Mouse (Mus musculus) midbrain, embryonic 13.5 days (tissue): ENCODE measurements around the gene Crygs. TPM values are rescaled to one million over a fixed set of nuclear protein-coding genes. Genes with fewer than 3 reads are reported as not detected.
"Not testable (repeated sequence)": the region's sequence is repeated elsewhere in the genome, so short reads cannot be mapped to it uniquely, and the experiment has no call there.

ENCODE experiments used
- ATAC-seq: fragments of 200-750 bp; cut with Nextera tagmentation; 2 replicates; pipeline ENCODE4 v1.8.0; 2017; ENCODE audit warnings: mild to moderate bottlenecking, moderate TSS enrichment, moderate library complexity
- H3K27ac ChIP-seq: fragments of 300-500 bp; sonication (generic); 2 replicates; pipeline ENCODE4 v1.5.1; 2015; ENCODE audit warnings: inconsistent platforms, mild to moderate bottlenecking, moderate library complexity
- H3K27me3 ChIP-seq: fragments of 300-500 bp; sonication (generic); 2 replicates; pipeline ENCODE4 v1.6.1; 2015; ENCODE audit warnings: mild to moderate bottlenecking, inconsistent platforms
- H3K36me3 ChIP-seq: fragments of 300-500 bp; sonication (generic); 2 replicates; pipeline ENCODE4 v1.6.1; 2015; ENCODE audit warnings: mild to moderate bottlenecking, inconsistent platforms
- H3K4me1 ChIP-seq: fragments of 300-500 bp; sonication (generic); replicated peaks from 2 replicates; pipeline ENCODE4 v1.6.1; 2015; ENCODE audit warnings: inconsistent platforms
- H3K4me2 ChIP-seq: fragments of 300-500 bp; sonication (generic); replicated peaks from 2 replicates; pipeline ENCODE4 v1.6.1; 2015; ENCODE audit warnings: moderate library complexity, mild to moderate bottlenecking, inconsistent platforms
- H3K4me3 ChIP-seq: fragments of 300-500 bp; sonication (generic); replicated peaks from 2 replicates; pipeline ENCODE4 v1.5.1; 2015; ENCODE audit warnings: mild to moderate bottlenecking, inconsistent platforms
- H3K9ac ChIP-seq: fragments of 300-500 bp; sonication (generic); replicated peaks from 2 replicates; pipeline ENCODE4 v1.6.1; 2015; ENCODE audit warnings: mild to moderate bottlenecking, inconsistent platforms
- H3K9me3 ChIP-seq: fragments of 300-500 bp; sonication (generic); 2 replicates; pipeline ENCODE4 v1.6.1; 2016; ENCODE audit warnings: mild to moderate bottlenecking, inconsistent platforms
- WGBS: fragments of 180-500 bp; shearing (Covaris S2); methylation state at CpG from one replicate; pipeline ENCODE4 v1.1.7; 2015; 5-methylcytosine and 5-hydroxymethylcytosine counted together
- polyA plus RNA-seq: library from polyadenylated mRNA; unstranded; fragments of >200 nt; fragmentation: Nextera tagmentation; extraction: Ambion mirVana; gene quantifications from 2 replicates; pipeline ENCODE4 v1.2.1, GENCODE M21; 2015

Crygs gene
- polyA plus RNA-seq, 1 experiment from 2014 or later: not detected

DNA sequence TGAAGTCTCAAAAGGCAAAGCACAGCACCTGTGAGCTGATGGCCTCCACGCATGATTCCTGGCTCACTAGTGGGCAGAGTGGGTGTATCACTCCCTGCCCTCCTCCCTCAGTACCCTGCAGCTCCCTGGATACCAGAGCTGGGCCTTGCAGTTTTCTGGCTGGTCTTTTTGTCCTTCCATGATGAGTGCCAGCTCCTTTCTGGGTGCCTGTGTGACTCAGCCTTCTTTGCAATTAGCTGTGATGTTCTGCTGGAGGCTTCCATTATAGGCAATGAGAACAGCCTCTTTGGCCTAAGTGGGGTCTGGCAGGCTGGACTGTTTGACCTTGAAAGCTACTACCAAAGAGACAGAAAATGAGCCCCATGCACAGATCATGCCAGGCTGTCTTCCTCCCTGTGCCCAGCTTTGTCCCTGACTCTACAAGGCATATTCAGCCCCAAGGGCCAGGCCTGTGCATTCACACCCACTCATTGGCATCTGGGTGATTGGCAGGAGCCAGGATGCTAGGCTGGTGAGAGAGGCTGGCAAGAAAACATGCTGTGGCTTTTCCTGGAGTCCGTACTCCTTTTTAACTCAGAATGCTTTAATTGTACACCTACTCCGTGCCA lies 32.0 kb downstream of the Crygs start:
- ATAC-seq: no peak
- WGBS: 92% methylated on average over 3 of the region's 3 CpGs

DNA sequence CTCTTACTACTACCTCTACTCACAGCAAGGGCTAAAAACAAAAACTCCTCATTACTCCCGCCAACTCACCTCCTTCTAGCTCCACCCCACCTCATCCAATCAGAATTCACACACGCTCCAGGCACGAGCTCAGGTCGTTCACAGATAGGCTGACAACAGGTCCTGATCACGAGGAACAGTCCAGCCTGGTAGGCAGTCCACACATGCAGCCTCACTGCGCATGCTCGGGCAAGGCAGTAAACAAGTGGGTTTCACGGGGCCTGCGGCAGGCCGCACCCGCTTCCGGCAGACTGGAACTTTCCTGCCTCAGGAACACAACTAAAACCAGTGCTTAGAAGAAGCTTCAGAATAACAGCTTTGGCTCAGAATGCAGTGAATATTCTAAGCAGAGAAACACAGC lies 33.1 kb downstream of the Crygs start:
- not testable (repeated sequence) for H3K4me1 ChIP-seq, H3K36me3 ChIP-seq, H3K9ac ChIP-seq, H3K4me3 ChIP-seq, H3K27me3 ChIP-seq, H3K27ac ChIP-seq, H3K9me3 ChIP-seq, H3K4me2 ChIP-seq, ATAC-seq
- 92% methylated on average over 12 of the region's 12 CpGs for WGBS

More for the DNA sequence above, 32.0 kb downstream of the Crygs start:
- H3K4me2 ChIP-seq: no peak overlapping the region
- H3K4me1 ChIP-seq: no peaks in the 10 kb centered on the region
- H3K9me3 ChIP-seq: no peaks in the 10 kb centered on the region
- no peak overlapping the region for H3K4me3 ChIP-seq
- H3K27me3 ChIP-seq: no peaks in the 10 kb centered on the region
- H3K27ac ChIP-seq: no peak overlapping the region
- no peaks in the 10 kb centered on the region for H3K36me3 ChIP-seq
- no peak overlapping the region for H3K9ac ChIP-seq

DNA sequence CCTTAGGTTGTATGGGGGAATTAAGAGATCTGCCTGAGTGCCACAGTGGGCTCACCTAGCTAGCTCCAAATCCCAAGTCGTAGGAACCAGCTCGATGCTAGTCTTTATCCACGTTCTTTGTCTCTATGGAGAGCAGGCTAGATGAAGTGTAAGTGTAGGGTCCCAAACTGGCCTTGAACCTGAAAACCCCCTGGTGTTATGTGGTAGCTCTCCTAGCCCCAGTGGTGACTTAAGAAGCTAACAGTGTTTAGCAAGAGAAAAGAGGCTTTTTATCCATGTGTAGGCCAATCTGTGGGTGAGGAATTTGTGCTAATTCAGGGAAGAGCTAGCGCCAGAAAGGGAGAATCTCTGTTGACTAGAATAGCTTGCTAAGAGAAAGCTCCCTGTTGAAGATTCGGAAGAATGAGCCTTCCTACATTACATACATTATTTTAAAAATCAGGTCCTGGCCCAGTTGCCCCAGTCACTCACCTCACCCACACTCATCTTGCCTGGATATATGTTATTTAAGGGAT lies 35.8 kb downstream of the Crygs start:
- no peak for ATAC-seq
- H3K9me3 ChIP-seq: no peaks in the 10 kb centered on the region
- no peaks in the 10 kb centered on the region for H3K36me3 ChIP-seq
- no peaks in the 10 kb centered on the region for H3K27me3 ChIP-seq
- H3K4me3 ChIP-seq: no peak overlapping the region
- no peak overlapping the region for H3K27ac ChIP-seq
- no peak overlapping the region for H3K4me2 ChIP-seq
- no peak overlapping the region for H3K9ac ChIP-seq
- no peaks in the 10 kb centered on the region for H3K4me1 ChIP-seq
- 65% methylated on average over 5 of the region's 5 CpGs for WGBS

DNA sequence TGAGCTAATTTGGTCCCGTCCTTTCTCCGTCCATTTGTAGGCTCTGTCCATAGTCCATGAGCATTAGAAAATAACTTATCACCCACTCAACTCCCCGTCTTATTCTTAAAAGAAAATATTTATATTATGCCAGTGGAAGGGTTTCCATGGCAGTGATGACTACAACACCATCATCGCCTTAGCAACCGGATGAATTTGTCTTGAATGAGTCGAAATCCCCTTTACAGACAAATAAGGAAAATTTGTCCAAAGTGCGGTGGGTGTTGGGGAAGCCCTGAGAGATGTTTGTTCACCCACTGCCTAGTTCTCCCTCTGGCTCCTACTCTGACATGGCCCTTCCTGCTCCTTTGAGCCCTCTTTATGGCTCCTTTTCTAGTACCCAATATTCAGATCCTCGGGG lies 42.7 kb downstream of the Crygs start:
- Histone ChIP-seq H3K9me3 (no peaks in the 10 kb centered on the region), H3K4me3 (no peak overlapping the region), H3K27ac (no peak overlapping the region), H3K4me2 (no peak overlapping the region), H3K9ac (no peak overlapping the region), H3K36me3 (no peaks in the 10 kb centered on the region), H3K4me1 (no peaks in the 10 kb centered on the region), H3K27me3 (no peaks in the 10 kb centered on the region)
- ATAC-seq: no peak
- 88% methylated on average over 8 of the region's 8 CpGs for whole genome bisulfite sequencing

DNA sequence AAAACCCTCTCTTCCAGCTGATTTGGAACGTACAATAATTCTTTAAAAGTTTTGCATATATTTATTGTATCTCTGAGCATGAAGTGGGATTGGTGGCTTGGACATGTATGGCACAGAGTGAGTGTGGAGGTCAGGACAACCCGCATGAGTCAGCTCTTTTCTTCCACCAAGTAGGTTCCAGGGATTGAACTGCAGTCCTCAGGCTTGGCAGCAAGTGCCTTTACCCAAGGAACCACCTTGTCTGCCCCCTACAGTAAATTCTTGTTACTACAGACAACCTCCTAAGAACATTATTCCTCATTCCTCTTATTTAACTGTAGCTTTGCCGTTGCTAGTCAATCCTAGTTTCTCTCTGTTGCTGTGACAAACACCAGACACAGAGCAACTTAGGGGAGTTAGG lies 44.0 kb downstream of the Crygs start:
- Histone ChIP-seq H3K4me1 (no peaks in the 10 kb centered on the region), H3K4me3 (no peak overlapping the region), H3K27ac (no peak overlapping the region), H3K4me2 (no peak overlapping the region), H3K36me3 (no peaks in the 10 kb centered on the region), H3K9ac (no peak overlapping the region), H3K9me3 (no peaks in the 10 kb centered on the region), H3K27me3 (no peaks in the 10 kb centered on the region)
- ATAC-seq: no peak
- 96% methylated on average over 3 of the region's 3 CpGs for WGBS

DNA sequence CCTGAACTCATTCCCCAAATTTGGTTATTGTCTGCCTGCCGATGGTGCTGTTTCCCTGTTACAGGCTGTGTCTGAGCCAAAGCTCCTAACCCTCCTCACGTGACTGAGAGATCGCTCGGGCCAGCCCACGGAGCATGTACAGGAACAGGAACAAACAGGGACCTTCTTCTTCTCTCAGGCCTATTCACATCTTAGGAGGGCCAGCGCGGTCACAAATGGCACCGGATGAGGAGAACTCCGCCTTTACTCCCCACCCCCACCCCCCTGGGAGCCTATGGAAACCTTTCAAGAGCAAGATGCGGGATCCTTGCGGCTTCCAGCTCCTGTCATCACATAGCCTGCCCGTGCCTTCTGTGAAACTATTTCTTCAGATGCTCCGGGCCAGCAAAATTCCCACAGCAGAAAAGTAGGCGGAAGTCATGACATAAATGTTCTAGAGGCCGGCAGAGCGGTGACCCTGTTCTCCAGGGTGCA lies 44.6 kb downstream of the Crygs start:
- WGBS: 78% methylated on average over 16 of the region's 16 CpGs
- Histone ChIP-seq H3K27ac (no peak overlapping the region), H3K4me1 (no peaks in the 10 kb centered on the region), H3K4me3 (no peak overlapping the region), H3K36me3 (no peaks in the 10 kb centered on the region), H3K4me2 (no peak overlapping the region), H3K9me3 (no peaks in the 10 kb centered on the region), H3K27me3 (no peaks in the 10 kb centered on the region), H3K9ac (no peak overlapping the region)
- ATAC-seq: no peak

DNA sequence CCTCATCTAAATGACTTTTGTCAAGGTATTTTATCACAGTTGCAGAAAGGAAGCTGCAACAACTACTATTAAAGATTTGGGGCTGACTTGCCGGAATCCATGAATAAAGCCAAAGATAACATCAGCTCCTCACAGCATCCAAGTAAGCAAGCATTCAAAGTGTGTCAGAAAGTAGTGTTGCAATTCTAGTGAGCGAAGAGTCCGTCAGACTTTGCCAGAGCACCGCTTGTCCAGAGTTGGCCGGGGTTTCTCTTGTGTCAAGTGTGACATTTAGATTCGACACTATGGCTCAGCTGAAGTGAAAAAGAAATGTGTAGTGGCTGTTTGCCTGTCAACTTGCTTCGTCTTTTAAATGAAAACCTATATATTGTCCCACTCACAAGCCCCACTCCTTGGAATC lies 45.8 kb downstream of the Crygs start:
- H3K9ac ChIP-seq: no peak overlapping the region
- no peak overlapping the region for H3K4me2 ChIP-seq
- H3K27ac ChIP-seq: no peak overlapping the region
- 0 out of 2 replicates have a peak, but pooled peaks cover under 1% of the 10 kb centered on the region for H3K9me3 ChIP-seq
- no peaks in the 10 kb centered on the region for H3K36me3 ChIP-seq
- no peak overlapping the region for H3K4me3 ChIP-seq
- H3K27me3 ChIP-seq: no peaks in the 10 kb centered on the region
- ATAC-seq: no peak
- 92% methylated on average over 7 of the region's 7 CpGs for WGBS
- no peaks in the 10 kb centered on the region for H3K4me1 ChIP-seq

Other genes with a start within 250 kb of the Crygs start
- gene Dgkg, start 154.4 kb downstream of the Crygs start, polyA plus RNA-seq: 0.30 and 0.46 TPM in 2 replicates
- gene Tbccd1, start 46.1 kb upstream of the Crygs start, polyA plus RNA-seq: 26.3 and 27.7 TPM in 2 replicates
- gene Dnajb11, start 46.3 kb upstream of the Crygs start, polyA plus RNA-seq: 87.0 and 99.6 TPM in 2 replicates
- gene Ahsg, start 79.7 kb upstream of the Crygs start, polyA plus RNA-seq: 0.24 TPM in 1 of 2 replicates, not detected in the other
- not detected in 2 replicates for gene Fetub, start 106.8 kb upstream of the Crygs start, polyA plus RNA-seq
- gene Hrg, start 139.5 kb upstream of the Crygs start, polyA plus RNA-seq: 0.15 TPM in 1 of 2 replicates, not detected in the other
- gene Kng2, start 217.9 kb upstream of the Crygs start, polyA plus RNA-seq: not detected in 2 replicates
- 0.16 TPM in 1 of 2 replicates, not detected in the other for gene Kng1, start 246.3 kb upstream of the Crygs start, polyA plus RNA-seq